Mouse (Mus musculus) megakaryocyte progenitor cell, adult 5-6 weeks (primary cell): ENCODE results near the gene Ifit2. TPM values are rescaled to one million over a fixed set of nuclear protein-coding genes. Genes with fewer than 3 reads are reported as not detected.
"Not testable (repeated sequence)": the region's sequence is repeated elsewhere in the genome, so short reads cannot be mapped to it uniquely, and the experiment has no call there.

ENCODE experiments used
- ATAC-seq: replicated peaks from 2 replicates; pipeline ENCODE4 v1.8.0; 2016; ENCODE audit warnings: mild to moderate bottlenecking, moderate TSS enrichment, inconsistent platforms; ENCODE audit not compliant: poor library complexity
- total RNA-seq, 2 experiments: library from RNA; stranded (forward) in 1 of 2; stranded (reverse) in 1 of 2; fragments of 157-497, 149-512 nt in 1 of 2; fragments of 200-1000 nt in 1 of 2; gene quantifications; 2 replicates each; pipeline versions ENCODE4 v1.2.3 to v1.2.4; 2015 to 2017

Ifit2 gene
- total RNA-seq, 2 experiments from 2014 or later: 8.0 to 19.2 TPM

GRCm38 (mm10) chr19:34593456-34593855, 43.0 kb downstream of the Ifit2 start:
- ATAC-seq: no peak

- not testable (repeated sequence) for ATAC-seq
Measured at GRCm38 (mm10) chr19:34594523-34594922, 44.0 kb downstream of the Ifit2 start.

GRCm38 (mm10) chr19:34596811-34597210, 46.3 kb downstream of the Ifit2 start:
- ATAC-seq: peak; percentile 18; the same call in 1 of the 2 replicates

GRCm38 (mm10) chr19:34598341-34598740, 47.8 kb downstream of the Ifit2 start:
- ATAC-seq: no peak

GRCm38 (mm10) chr19:34599250-34599649, 48.8 kb downstream of the Ifit2 start:
- peak; percentile 62 for ATAC-seq

- peak; percentile 59 for ATAC-seq
Measured at GRCm38 (mm10) chr19:34601888-34602287, 51.4 kb downstream of the Ifit2 start, which contains the start of gene Ifit1bl1. TSS of gene Ifit1bl1 (minus strand) at chr19:34601956.

GRCm38 (mm10) chr19:34605472-34605871, 55.0 kb downstream of the Ifit2 start:
- no peak for ATAC-seq

GRCm38 (mm10) chr19:34607237-34608051, 57.0 kb downstream of the Ifit2 start, which contains the start of gene Ifit3b:
TSS of gene Ifit3b (plus strand) at chr19:34607970.
- peak; percentile 78 for ATAC-seq

GRCm38 (mm10) chr19:34610118-34610517, 59.6 kb downstream of the Ifit2 start:
- ATAC-seq: not testable (repeated sequence)

GRCm38 (mm10) chr19:34612243-34613001, 61.9 kb downstream of the Ifit2 start:
- not testable (repeated sequence) for ATAC-seq

- no peak for ATAC-seq
Measured at GRCm38 (mm10) chr19:34620871-34621270, 70.4 kb downstream of the Ifit2 start.

- ATAC-seq: no peak
Measured at GRCm38 (mm10) chr19:34623781-34624180, 73.3 kb downstream of the Ifit2 start.

- ATAC-seq: peak; percentile 83
Measured at GRCm38 (mm10) chr19:34624663-34625062, 74.2 kb downstream of the Ifit2 start.

Other genes with a start within 250 kb of the Ifit2 start
- gene Ch25h, start 75.5 kb upstream of the Ifit2 start, total RNA-seq (2015): 0.29 TPM in 1 of 2 replicates, not detected in the other
- gene Ch25h, start 75.5 kb upstream of the Ifit2 start, total RNA-seq (2017): not detected in 2 replicates
- gene Lipa, start 23.2 kb upstream of the Ifit2 start, total RNA-seq (2015): 60.4 TPM in 2 replicates
- 30.9 and 32.4 TPM in 2 replicates for gene Lipa, start 23.2 kb upstream of the Ifit2 start, total RNA-seq (2017)
- 0.88 and 1.1 TPM in 2 replicates for gene Ifit3, start 32.8 kb downstream of the Ifit2 start, total RNA-seq (2015)
- 1.2 and 1.8 TPM in 2 replicates for gene Ifit3, start 32.8 kb downstream of the Ifit2 start, total RNA-seq (2017)
- 0.12 and 0.17 TPM in 2 replicates for gene Ifit1bl1, start 51.3 kb downstream of the Ifit2 start, total RNA-seq (2015)
- 0.25 and 0.30 TPM in 2 replicates for gene Ifit1bl1, start 51.3 kb downstream of the Ifit2 start, total RNA-seq (2017)
- gene Ifit3b, start 57.3 kb downstream of the Ifit2 start, total RNA-seq (2015): not detected in 2 replicates
- 0.27 TPM in 1 of 2 replicates, not detected in the other for gene Ifit3b, start 57.3 kb downstream of the Ifit2 start, total RNA-seq (2017)
- not detected in 2 replicates for gene Ifit1bl2, start 90.0 kb downstream of the Ifit2 start, total RNA-seq (2015)
- gene Ifit1bl2, start 90.0 kb downstream of the Ifit2 start, total RNA-seq (2017): 0.27 and 0.83 TPM in 2 replicates
- 1.5 and 2.1 TPM in 2 replicates for gene Ifit1, start 90.2 kb downstream of the Ifit2 start, total RNA-seq (2015)
- gene Ifit1, start 90.2 kb downstream of the Ifit2 start, total RNA-seq (2017): 1.0 and 1.1 TPM in 2 replicates
- gene Slc16a12, start 196.6 kb downstream of the Ifit2 start, total RNA-seq (2015): not detected in 2 replicates
- gene Slc16a12, start 196.6 kb downstream of the Ifit2 start, total RNA-seq (2017): not detected in 2 replicates